Mouse (Mus musculus) CH12.LX (cell line): ENCODE measurements around the gene Pla2g5.

Experiments
- BHLHE40 ChIP-seq: IDR thresholded peaks from 2 replicates; pipeline ENCODE4 v1.6.1; 2011; ENCODE audit warnings: mild to moderate bottlenecking, low read depth, low read length, improper control_type of control experiment
- CHD2 ChIP-seq: IDR thresholded peaks from 2 replicates; pipeline ENCODE4 v1.6.1; 2011; ENCODE audit warnings: low read length, improper control_type of control experiment
- CTCF ChIP-seq, 2 experiments: IDR thresholded peaks in 1 of 2; conservative IDR thresholded peaks in 1 of 2; 2 replicates each; pipeline ENCODE4 v1.5.1; 2011 to 2012; ENCODE audit warnings: low read depth in 2 of 2, low read length in 2 of 2, improper control_type of control experiment in 1 of 2, inconsistent platforms in 1 of 2, mild to moderate bottlenecking in 1 of 2, moderate library complexity in 1 of 2
- EP300 ChIP-seq: IDR thresholded peaks from 2 replicates; pipeline ENCODE4 v1.6.1; 2011; ENCODE audit warnings: low read length, improper control_type of control experiment
- MYC ChIP-seq: IDR thresholded peaks from 2 replicates; pipeline ENCODE4 v1.6.1; 2011; ENCODE audit warnings: low read depth, mild to moderate bottlenecking, improper control_type of control experiment, low read length
- NELFE ChIP-seq: IDR thresholded peaks from 2 replicates; pipeline ENCODE4 v1.6.1; 2011; ENCODE audit warnings: low read depth, low read length, improper control_type of control experiment
- POLR2A ChIP-seq: IDR thresholded peaks from 2 replicates; pipeline ENCODE4 v1.6.1; 2011; ENCODE audit warnings: low read depth, mild to moderate bottlenecking, improper control_type of control experiment, low read length
- USF1 ChIP-seq: IDR thresholded peaks from 2 replicates; pipeline ENCODE4 v1.6.1; 2014; ENCODE audit warnings: low read depth, mild to moderate bottlenecking, inconsistent platforms, low read length, improper control_type of control experiment
- ZKSCAN1 ChIP-seq: IDR thresholded peaks from 2 replicates; pipeline ENCODE4 v1.6.1; 2012; ENCODE audit warnings: low read depth, inconsistent platforms, low read length, improper control_type of control experiment, borderline replicate concordance

DNA sequence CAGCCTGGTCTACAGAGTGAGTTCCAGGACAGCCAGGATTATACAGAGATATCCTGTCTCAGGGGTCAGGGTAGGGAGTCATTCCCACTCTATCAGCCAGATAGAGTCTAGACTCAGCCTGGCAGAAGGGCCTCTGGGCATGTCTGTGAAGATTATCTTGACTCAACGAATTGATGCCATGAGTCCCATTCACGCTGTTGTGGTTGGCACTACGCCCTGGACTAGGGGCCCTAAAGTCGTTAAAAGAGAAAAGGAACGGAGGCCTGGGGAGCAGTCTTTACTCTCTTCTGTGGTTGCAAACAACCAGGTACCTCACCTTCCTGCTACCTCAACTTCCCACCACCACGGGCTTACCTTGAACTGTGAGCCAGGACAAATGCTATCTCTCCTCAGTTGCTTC is 23.5 kb downstream of the Pla2g5 start:
- no peak for TF ChIP-seq EP300
- no peak for TF ChIP-seq CHD2
- TF ChIP-seq CTCF (conservative IDR thresholded peaks at IDR 0.05 in 1 of 2, IDR thresholded peaks at IDR 0.05 in 1 of 2; ENCODE audit: low read depth in 2 of 2, low read length in 2 of 2), result no peak
- no peak for TF ChIP-seq USF1
- TF ChIP-seq NELFE, result no peak
- no peak for TF ChIP-seq ZKSCAN1
- no peak for TF ChIP-seq BHLHE40
- no peak for TF ChIP-seq POLR2A
- TF ChIP-seq MYC, result no peak
